Mouse (Mus musculus) liver, embryonic 14.5 days (tissue): ENCODE results near the gene Rbpms2. TPM values are rescaled to one million over a fixed set of nuclear protein-coding genes. Genes with fewer than 3 reads are reported as not detected.

Source experiments
- ATAC-seq: fragments of 200-750 bp; cut with Nextera tagmentation; 2 replicates; pipeline ENCODE4 v1.8.0; 2017; ENCODE audit warnings: moderate number of reproducible peaks, mild to moderate bottlenecking, moderate library complexity; ENCODE audit not compliant: insufficient read depth
- DNase-seq, 3 experiments: peaks; one replicate each; pipeline ENCODE4 v3.0.0-alpha.2; 2012 to 2013; ENCODE audit warnings: low read depth in 3 of 3, low spot score in 3 of 3
- H3K27ac ChIP-seq: fragments of 300-500 bp; sonication (generic); 2 replicates; pipeline ENCODE4 v1.5.1; 2014; ENCODE audit warnings: moderate library complexity, mild to moderate bottlenecking, control low read depth, inconsistent platforms
- H3K27me3 ChIP-seq: fragments of 300-500 bp; sonication (generic); 2 replicates; pipeline ENCODE4 v1.6.1; 2014; ENCODE audit warnings: mild to moderate bottlenecking, low read length, moderate library complexity; ENCODE audit not compliant: control insufficient read depth, insufficient read depth
- H3K36me3 ChIP-seq: fragments of 300-500 bp; sonication (generic); replicated peaks from 2 replicates; pipeline ENCODE4 v1.6.1; 2014; ENCODE audit warnings: low read depth; ENCODE audit not compliant: control insufficient read depth, insufficient read depth
- H3K4me1 ChIP-seq, 2 experiments: fragments of 200-500 bp in 1 of 2; fragments of 300-500 bp in 1 of 2; sonication (generic) in 1 of 2; replicated peaks; 2 replicates each; pipeline ENCODE4 v1.6.1; 2012 to 2014; ENCODE audit warnings: antibody characterized with exemption in 1 of 2, inconsistent platforms in 1 of 2, low read length in 1 of 2; ENCODE audit not compliant: control insufficient read depth in 2 of 2, insufficient read depth in 2 of 2
- H3K4me2 ChIP-seq: fragments of 300-500 bp; sonication (generic); 2 replicates; pipeline ENCODE4 v1.6.1; 2014; ENCODE audit warnings: low read depth, mild to moderate bottlenecking, control low read depth, moderate library complexity
- H3K4me3 ChIP-seq, 2 experiments: fragments of 200-500 bp in 1 of 2; fragments of 300-500 bp in 1 of 2; sonication (generic) in 1 of 2; 2 replicates each; pipeline ENCODE4 v1.5.1; 2012 to 2014; ENCODE audit warnings: low read depth in 2 of 2, low read length in 2 of 2, mild to moderate bottlenecking in 2 of 2, control low read depth in 1 of 2, inconsistent platforms in 1 of 2, moderate library complexity in 1 of 2; ENCODE audit not compliant: insufficient read depth in 1 of 2
- H3K9ac ChIP-seq: fragments of 300-500 bp; sonication (generic); replicated peaks from 2 replicates; pipeline ENCODE4 v1.6.1; 2014; ENCODE audit warnings: mild to moderate bottlenecking, control low read depth, moderate library complexity
- H3K9me3 ChIP-seq: fragments of 300-500 bp; sonication (generic); 2 replicates; pipeline ENCODE4 v1.6.1; 2016; ENCODE audit warnings: low read length, mixed read lengths; ENCODE audit not compliant: control insufficient read depth
- CTCF ChIP-seq: IDR thresholded peaks from 2 replicates; pipeline ENCODE4 v1.5.1; 2016; ENCODE audit warnings: antibody characterized with exemption, low read depth, control low read depth
- EP300 ChIP-seq: IDR thresholded peaks from 2 replicates; pipeline ENCODE4 v1.6.1; 2016; ENCODE audit warnings: antibody characterized with exemption, low read depth
- WGBS: fragments of 180-500 bp; shearing (Covaris S2); extraction: QIAGEN DNeasy Blood & Tissue Kit; methylation state at CpG from one replicate; pipeline ENCODE4 v1.1.7; 2014; ENCODE audit not compliant: insufficient replicate concordance; 5-methylcytosine and 5-hydroxymethylcytosine counted together
- polyA plus RNA-seq, 2 experiments: library from polyadenylated mRNA; depleted of rRNA in 1 of 2; stranded (reverse) in 1 of 2; unstranded in 1 of 2; fragments of >200 nt; fragmentation: Nextera tagmentation in 1 of 2; extraction: Ambion mirVana in 1 of 2; gene quantifications; 2 replicates each; pipeline versions ENCODE4 v1.2.1 to v1.2.3; 2012 to 2014

The Rbpms2 gene
- polyA plus RNA-seq, 2 experiments, result 8.9 to 11.9 TPM

DNA sequence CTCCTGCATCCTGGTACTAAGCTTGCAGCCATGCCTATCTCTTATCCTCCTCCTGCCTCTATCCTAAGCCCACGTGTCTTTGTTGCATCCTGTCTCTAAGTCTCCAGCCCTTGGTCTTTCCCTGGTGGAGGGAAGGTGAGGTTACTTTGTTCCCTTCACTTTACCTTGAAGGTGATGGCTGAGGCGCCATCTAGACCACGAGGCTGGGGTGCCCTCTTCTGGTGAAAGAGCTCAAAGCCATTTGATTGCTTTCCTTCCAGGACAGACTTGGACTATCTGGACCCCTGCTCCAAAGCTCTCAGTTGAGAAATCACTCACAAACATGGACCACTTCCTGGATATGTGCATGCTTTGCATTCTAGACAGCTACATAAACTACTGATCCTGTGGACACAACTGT is 34.7 kb downstream of the Rbpms2 start:
- Histone ChIP-seq H3K4me1 (no peaks in the 10 kb centered on the region; a peak in 1 of 4 replicates), H3K27me3 (no peaks in the 10 kb centered on the region), H3K4me2 (no peak overlapping the region), H3K36me3 (no peaks in the 10 kb centered on the region), H3K9ac (no peak overlapping the region), H3K9me3 (no peaks in the 10 kb centered on the region), H3K4me3 (no peak overlapping the region), H3K27ac (no peak overlapping the region)
- DNase-seq (no peak), ATAC-seq (no peak)
- 5% methylated on average over 3 of the region's 3 CpGs for WGBS
- TF ChIP-seq EP300, result no peak
- peak; percentile 77 for TF ChIP-seq CTCF

DNA sequence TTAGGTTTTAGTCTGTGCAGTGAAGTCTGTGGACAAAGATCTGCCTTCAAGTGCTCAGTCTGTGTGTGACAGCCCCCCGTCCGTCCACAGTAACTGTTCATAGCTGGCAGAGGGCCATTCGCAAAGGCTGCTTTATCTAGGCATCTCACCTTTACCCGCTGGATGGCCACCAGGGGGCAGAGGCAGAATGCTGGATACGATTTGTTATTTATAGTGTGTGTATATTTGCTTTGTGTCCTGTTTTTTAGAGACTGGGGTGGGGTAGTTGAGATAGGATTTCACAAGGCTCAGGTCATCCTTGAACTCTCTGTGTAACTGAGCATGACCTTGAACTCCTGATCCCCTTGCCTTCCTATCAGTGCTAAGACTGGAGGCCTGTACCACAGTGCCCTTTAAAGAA is 36.6 kb downstream of the Rbpms2 start:
- Histone ChIP-seq H3K9me3 (no peaks in the 10 kb centered on the region), H3K36me3 (no peaks in the 10 kb centered on the region), H3K4me1 (peaks cover 0 to under 1% of the 10 kb centered on the region in 2 experiments; a peak in 2 of 4 replicates), H3K4me2 (no peak overlapping the region), H3K9ac (no peak overlapping the region), H3K27me3 (no peaks in the 10 kb centered on the region), H3K4me3 (no peak overlapping the region), H3K27ac (no peak overlapping the region)
- DNase-seq (peak; percentile 35 to 41 (median 36)), ATAC-seq (no peak)
- TF ChIP-seq CTCF (peak; percentile 85), EP300 (no peak)
- WGBS, result 14% methylated on average over 5 of the region's 5 CpGs

DNA sequence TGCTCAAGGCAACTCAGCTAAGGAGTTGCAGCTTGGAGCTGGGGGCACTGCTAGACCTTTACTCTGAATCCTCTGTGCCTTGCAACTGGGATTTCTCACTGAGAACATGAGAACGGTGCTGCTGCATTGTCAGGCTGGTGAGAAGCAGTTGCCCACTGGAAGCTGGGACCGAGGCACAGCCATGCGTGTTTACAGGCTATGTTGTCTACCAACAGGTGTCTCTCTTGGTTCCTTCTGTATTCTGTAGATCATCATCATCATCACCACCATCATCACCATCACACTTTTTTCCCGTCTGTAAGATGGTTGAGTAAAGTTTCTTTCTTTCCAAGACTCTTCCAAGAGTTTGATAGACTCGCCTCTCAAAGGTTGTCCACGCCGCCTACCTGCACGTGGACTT is 38.3 kb downstream of the Rbpms2 start, which contains the start of gene Oaz2:
TSS of gene Oaz2 (plus strand) at position 301 of the 400 bp plus-strand sequence.
- no peak for TF ChIP-seq EP300
- no peak for TF ChIP-seq CTCF
- H3K9me3 ChIP-seq, result no peaks in the 10 kb centered on the region
- H3K27me3 ChIP-seq, result no peaks in the 10 kb centered on the region
- ATAC-seq (no peak), DNase-seq (no peak)
- peaks cover 0 to 8% of the 10 kb centered on the region in 2 experiments; a peak in 2 of 4 replicates for H3K4me1 ChIP-seq
- H3K4me2 ChIP-seq, result no peak within 1 kb of the TSS
- WGBS, result 74% methylated on average over 8 of the region's 8 CpGs
- no peak within 1 kb of the TSS for H3K9ac ChIP-seq
- H3K36me3 ChIP-seq, result no peaks in the 10 kb centered on the region
- no peak within 1 kb of the TSS for H3K27ac ChIP-seq
- no peak within 1 kb of the TSS for H3K4me3 ChIP-seq

DNA sequence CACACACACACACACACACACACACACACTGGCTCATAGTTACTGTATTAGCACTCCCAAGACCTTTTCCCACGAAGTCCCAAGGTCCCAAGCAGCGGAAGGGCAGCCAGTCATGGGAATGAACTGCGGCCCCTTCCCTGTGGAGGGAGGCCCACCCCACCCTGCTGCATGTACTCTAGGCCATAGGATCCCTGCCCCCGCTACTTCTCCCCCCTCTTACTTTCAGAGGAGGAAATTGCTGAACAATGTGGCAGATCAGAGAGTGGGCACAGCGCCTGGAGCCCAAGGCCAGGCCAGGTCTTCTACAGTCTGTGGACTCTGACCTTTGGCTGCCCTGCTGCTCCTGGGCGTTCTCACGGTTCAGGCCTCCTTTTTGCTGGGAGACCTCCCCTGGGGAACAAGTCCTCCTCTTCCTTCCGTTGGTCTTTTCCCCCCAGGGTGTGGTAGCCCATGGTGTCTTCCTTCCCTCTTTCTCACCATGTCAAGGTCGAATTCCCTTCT is 42.0 kb downstream of the Rbpms2 start:
- WGBS, result 40% methylated on average over 9 of the region's 9 CpGs
- H3K4me1 ChIP-seq, result peaks cover 4 to 16% of the 10 kb centered on the region in 2 experiments
- TF ChIP-seq EP300, result no peak
- no peak for TF ChIP-seq CTCF
- H3K27me3 ChIP-seq, result no peaks in the 10 kb centered on the region
- no peak overlapping the region for H3K4me2 ChIP-seq
- no peak for DNase-seq
- H3K9ac ChIP-seq, result no peak overlapping the region
- H3K4me3 ChIP-seq, result no peak overlapping the region
- no peak for ATAC-seq
- H3K9me3 ChIP-seq, result no peaks in the 10 kb centered on the region
- no peak overlapping the region for H3K27ac ChIP-seq
- no peaks in the 10 kb centered on the region for H3K36me3 ChIP-seq

DNA sequence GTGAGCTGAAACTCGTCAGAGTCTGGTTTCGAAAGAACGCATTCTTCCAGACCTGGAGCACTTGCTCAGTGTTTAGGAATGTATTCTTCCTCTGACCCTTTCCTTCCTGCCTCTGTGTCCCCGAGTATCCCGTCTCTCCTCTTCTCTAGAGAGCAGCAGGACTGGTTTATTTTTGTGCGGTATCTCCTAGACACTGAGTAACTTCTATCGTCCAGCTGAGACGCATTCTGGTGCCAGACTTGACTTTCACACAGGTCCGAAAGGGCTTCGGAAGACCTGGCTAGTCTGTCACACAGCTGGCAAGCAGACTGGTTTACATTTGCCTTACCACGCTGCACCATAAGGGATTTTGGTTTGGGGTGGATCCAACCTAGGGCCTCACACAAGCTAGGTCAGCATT is 43.5 kb downstream of the Rbpms2 start:
- no peak for DNase-seq
- no peak overlapping the region for H3K4me2 ChIP-seq
- ATAC-seq, result no peak
- 68% methylated on average over 11 of the region's 11 CpGs for WGBS
- H3K9me3 ChIP-seq, result no peaks in the 10 kb centered on the region
- H3K27me3 ChIP-seq, result no peaks in the 10 kb centered on the region
- H3K4me3 ChIP-seq, result no peak overlapping the region
- H3K36me3 ChIP-seq, result no peaks in the 10 kb centered on the region
- TF ChIP-seq EP300 (no peak), CTCF (no peak)
- H3K4me1 ChIP-seq, result peaks cover 8 to 21% of the 10 kb centered on the region in 2 experiments
- H3K9ac ChIP-seq, result no peak overlapping the region
- no peak overlapping the region for H3K27ac ChIP-seq
